Mouse (Mus musculus) brain, embryonic 14.5 days (tissue): ENCODE measurements around the gene Erc2. TPM values are rescaled to one million over a fixed set of nuclear protein-coding genes. Genes with fewer than 3 reads are reported as not detected.

ENCODE experiments used
- DNase-seq: peaks from one replicate; pipeline ENCODE4 v3.0.0-alpha.2; 2011; ENCODE audit warnings: low read depth
- CTCF ChIP-seq: fragments of 200-500 bp; IDR thresholded peaks from 2 replicates; pipeline ENCODE4 v1.5.1; 2012; ENCODE audit warnings: inconsistent platforms, mild to moderate bottlenecking, moderate library complexity, borderline replicate concordance; ENCODE audit not compliant: insufficient read depth, insufficient read length; ENCODE audit errors: extremely low read depth
- POLR2A ChIP-seq: fragments of 200-500 bp; IDR thresholded peaks from 2 replicates; pipeline ENCODE4 v1.6.1; 2012; ENCODE audit warnings: mild to moderate bottlenecking, inconsistent platforms, borderline replicate concordance; ENCODE audit not compliant: poor library complexity, insufficient read depth, insufficient read length, severe bottlenecking; ENCODE audit errors: extremely low read depth
- polyA plus RNA-seq: library from polyadenylated mRNA; depleted of rRNA; stranded (reverse); fragments of >200 nt; gene quantifications from 2 replicates; pipeline ENCODE4 v1.2.3, GENCODE M21; 2012

Erc2 gene
- polyA plus RNA-seq, 1 experiment: 59.4 TPM

DNA sequence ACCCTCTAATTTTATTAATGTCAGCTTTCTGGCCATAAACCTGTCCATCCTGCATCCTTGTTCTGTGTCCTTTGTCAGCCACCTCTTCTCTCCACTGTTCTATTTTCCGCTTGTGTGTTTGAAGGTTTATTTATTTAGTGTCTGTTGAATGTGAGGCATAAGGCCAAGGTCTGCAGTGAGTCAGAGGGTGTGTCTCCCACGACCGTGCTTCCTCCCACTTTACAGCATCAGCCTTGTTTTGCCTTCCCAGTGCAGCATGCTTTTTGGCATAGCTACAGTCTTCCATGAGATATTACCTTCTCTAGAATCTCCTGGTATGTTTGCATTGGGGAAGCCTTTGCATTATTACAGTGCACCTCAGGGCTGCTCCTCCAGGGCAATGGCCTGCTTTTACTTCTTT, 200.8 kb downstream of the Erc2 start:
- no peak for DNase-seq
- TF ChIP-seq POLR2A: no peak

GRCm38 (mm10) chr14:27823897-27824296, 201.7 kb downstream of the Erc2 start:
- DNase-seq: no peak
- no peak for TF ChIP-seq CTCF
- TF ChIP-seq POLR2A: no peak

- TF ChIP-seq CTCF (no peak), POLR2A (no peak)
- DNase-seq: no peak
Observed at GRCm38 (mm10) chr14:27826829-27827228, 204.6 kb downstream of the Erc2 start.

DNA sequence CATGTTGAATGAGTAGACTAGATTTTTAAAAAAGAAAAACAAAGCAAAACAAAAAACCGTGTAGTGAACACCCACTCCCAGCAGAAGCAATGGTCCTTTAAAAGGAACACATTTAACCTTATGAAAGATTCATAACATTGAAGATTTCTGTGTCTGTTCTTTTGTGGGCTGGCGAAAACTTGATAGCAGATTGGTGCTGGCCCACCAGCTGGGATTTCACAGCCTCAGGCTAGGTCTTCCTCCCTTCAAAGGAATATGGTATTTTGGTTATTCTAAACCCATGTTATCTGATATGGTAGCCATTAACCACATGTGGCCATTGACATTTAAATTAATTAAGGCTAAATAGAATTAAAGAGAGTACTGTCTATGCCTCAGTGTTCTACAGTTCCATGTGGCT, 205.9 kb downstream of the Erc2 start:
- no peak for DNase-seq
- no peak for TF ChIP-seq CTCF
- no peak for TF ChIP-seq POLR2A

- no peak for DNase-seq
- no peak for TF ChIP-seq CTCF
- TF ChIP-seq POLR2A: no peak
Observed at GRCm38 (mm10) chr14:27832196-27832595, 210.0 kb downstream of the Erc2 start.

DNA sequence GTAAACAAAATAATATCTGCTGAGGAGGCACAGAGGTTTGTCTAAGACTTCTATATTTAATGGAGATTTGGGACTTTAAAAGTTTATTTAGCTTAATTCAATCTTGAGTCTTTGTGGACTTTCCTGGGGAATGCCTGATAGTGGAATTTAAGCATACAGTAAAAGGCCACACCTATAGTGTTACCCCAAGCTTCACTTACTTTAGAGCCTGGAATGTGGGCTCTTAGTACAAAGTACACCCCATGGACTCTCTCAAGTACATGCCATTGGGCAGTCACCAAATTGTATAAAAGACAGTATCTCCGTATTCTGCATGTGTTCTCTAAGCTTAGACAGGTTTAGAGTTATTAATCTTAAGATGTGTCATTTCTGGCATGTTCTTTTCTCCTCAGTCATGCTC, 213.1 kb downstream of the Erc2 start:
- no peak for DNase-seq
- TF ChIP-seq POLR2A: no peak
- TF ChIP-seq CTCF: no peak

GRCm38 (mm10) chr14:27837601-27838105, 215.4 kb downstream of the Erc2 start:
- DNase-seq: no peak
- TF ChIP-seq POLR2A: no peak
- no peak for TF ChIP-seq CTCF

DNA sequence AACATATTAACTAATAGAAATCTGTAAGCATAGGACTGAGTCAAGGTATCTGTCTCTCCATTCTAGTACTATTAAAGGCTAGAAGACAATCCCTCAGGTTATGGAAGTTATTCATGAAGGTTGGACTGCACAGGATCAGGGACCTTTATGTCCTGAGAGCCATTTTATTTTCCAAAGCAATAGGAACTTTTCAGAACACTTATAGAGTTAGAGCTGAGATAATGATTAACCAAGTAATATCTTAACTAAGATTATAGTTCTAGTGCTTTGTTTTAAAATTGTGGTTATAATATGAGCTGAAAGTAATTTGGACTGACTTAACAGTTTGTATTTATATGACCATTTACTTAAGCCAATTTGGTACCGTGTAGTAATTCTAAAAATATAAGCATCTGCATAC, 217.9 kb downstream of the Erc2 start:
- no peak for DNase-seq
- TF ChIP-seq POLR2A: no peak
- no peak for TF ChIP-seq CTCF

DNA sequence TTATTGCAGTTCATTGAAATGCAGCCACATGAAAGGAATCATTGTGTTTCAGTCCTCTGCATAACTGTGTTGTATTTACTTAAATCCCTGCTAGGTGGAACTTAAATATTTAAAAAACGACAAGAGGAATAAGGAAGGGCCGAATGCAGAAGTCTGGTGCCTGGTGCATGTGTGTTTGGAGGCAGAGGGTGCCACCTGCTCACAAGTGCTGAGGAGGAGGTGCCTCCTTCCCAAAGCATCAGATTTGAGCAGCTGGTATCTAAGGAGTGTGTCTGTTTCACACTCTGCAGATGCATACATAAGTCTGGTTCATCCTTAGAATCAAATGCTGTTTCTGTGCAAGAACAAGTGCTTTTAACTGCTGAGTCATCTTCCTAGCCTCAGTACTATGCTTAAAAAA, 224.6 kb downstream of the Erc2 start:
- DNase-seq: peak; percentile 54
- TF ChIP-seq POLR2A (no peak), CTCF (no peak)

DNA sequence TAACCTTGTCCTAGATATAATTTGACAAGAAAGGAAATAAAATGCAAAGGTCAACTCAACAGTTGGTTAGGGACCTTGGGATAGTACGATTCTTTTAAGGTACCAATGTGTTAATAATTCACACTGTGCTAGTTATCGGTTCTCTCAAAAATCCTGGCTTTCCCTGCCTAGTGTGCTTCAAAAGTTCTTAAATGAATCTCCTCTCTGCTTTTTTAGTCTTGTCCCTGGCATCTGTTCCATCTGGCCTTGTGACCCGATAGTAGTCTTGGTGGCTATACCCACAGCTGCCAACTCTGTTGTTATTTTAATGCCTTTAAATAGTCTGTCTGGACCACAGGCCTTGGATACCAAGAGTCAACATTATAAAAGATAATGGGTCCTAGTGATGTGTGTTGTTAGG, 225.1 kb downstream of the Erc2 start:
- DNase-seq: no peak
- TF ChIP-seq CTCF (no peak), POLR2A (no peak)

GRCm38 (mm10) chr14:27851231-27851630, 229.0 kb downstream of the Erc2 start:
- TF ChIP-seq CTCF: no peak
- TF ChIP-seq POLR2A: no peak
- DNase-seq: no peak

GRCm38 (mm10) chr14:27852606-27853005, 230.4 kb downstream of the Erc2 start:
- TF ChIP-seq CTCF (no peak), POLR2A (no peak)
- no peak for DNase-seq
